Mouse (Mus musculus): ENCODE data around the gene Cct5. TPM values are rescaled to one million over a fixed set of nuclear protein-coding genes. Genes with fewer than 3 reads are reported as not detected.

The Cct5 gene
- polyA plus RNA-seq (2011; ENCODE audit: insufficient read length, low read depth, missing spikeins), result 275 and 323 TPM in 2 replicates

DNA sequence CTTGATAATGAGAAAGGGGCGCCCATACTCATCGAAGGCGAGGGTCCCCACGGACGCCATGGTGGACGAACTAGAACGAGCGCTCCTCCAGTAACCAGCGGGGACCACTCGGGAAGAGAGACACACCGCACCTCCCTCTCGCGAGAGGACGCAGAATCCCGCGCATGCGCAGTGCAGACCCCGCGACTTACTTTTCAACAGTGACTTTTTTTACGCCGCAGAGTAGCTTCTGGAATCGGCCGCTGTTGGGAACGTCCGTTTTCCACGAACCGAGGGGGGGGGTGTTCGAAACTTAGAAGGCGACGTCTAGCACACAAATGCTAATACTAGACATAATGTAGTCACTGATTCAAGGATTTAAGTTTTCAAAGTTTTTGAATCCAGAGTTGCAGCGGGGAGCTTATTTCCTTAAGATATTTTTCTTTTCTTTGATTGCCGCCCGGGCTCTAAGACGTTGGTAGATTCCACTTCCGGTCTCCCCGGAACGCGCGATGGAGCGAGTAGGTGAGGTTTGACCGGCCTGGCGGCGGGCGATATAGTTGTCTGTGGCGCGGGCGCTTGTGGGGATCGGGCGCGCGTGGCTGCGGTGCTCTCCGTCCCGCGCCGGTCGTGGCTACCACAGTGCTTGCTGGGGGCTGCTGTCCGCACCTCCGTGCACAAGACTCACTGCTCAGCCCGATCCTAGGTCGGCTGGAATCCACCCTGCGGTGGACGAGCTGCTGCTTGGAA is at the start of gene Cct5, which contains the start of gene Fam173b:
Gene Cct5, minus strand, starts transcription at position 159 of the 729 bp plus-strand sequence.
Gene Fam173b, plus strand, starts transcription at position 207 of the 729 bp plus-strand sequence.
- H3K27ac ChIP-seq (ENCODE audit: insufficient read depth, low read length), result peak within 1 kb of the TSS; percentile 80
- H3K4me3 ChIP-seq (ENCODE audit: insufficient read depth, low read length), result peak within 1 kb of the TSS; percentile 97
- H3K4me1 ChIP-seq (ENCODE audit: control insufficient read depth, insufficient read depth, low read length), result peaks cover 4% of the 10 kb centered on the region; the same call in 1 of the 2 replicates
- TF ChIP-seq CTCF (IDR thresholded peaks at IDR 0.05; ENCODE audit: borderline replicate concordance, insufficient read depth, low read length), result no peak
- peak; percentile 94 for TF ChIP-seq POLR2A (IDR thresholded peaks at IDR 0.05; ENCODE audit: low read depth, low read length)

DNA sequence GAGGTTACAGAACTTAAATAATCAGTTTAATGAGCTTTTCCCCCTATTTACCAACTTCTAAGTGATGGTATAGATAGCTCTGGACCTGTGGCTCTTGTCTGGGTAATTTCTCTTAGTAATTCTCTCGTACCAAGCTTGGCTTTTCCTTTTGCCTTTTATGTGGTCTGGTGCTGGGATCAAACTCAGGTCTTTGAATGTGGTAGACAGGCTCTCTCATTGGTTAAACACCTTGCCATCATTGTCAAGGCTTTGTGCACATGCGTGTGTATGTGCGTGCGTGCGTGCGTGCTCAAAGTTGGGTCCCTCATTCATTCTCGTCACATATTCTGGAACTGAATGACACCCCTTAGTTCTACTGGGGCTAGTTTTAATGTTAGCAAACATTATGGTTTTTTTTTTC is 49.2 kb upstream of the Cct5 start:
- TF ChIP-seq POLR2A (IDR thresholded peaks at IDR 0.05; ENCODE audit: low read depth, low read length) (no peak), CTCF (IDR thresholded peaks at IDR 0.05; ENCODE audit: borderline replicate concordance, insufficient read depth, low read length) (no peak)
- Histone ChIP-seq H3K27ac (ENCODE audit: insufficient read depth, low read length) (no peak overlapping the region), H3K4me3 (ENCODE audit: insufficient read depth, low read length) (no peak overlapping the region), H3K4me1 (ENCODE audit: control insufficient read depth, insufficient read depth, low read length) (no peaks in the 10 kb centered on the region)

DNA sequence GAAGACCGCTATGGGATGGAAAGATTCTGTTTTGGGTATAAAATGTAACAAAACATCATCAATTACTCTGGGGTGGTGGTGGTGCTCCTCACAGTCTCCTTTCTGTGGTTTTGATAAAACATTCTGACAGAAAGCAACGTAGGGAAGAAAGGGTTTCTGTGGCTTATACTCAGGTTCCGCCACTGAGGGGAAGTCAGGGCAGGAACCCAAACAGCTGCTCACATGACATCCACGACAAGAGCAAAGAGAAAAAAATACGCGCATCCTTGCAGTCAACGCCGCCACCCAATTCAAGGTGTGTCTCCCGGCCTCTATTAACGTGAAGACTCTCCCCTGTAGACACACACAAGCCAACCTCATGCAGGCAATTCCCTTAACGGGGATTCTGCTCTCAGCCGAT is 48.1 kb upstream of the Cct5 start:
- no peak for TF ChIP-seq POLR2A (IDR thresholded peaks at IDR 0.05; ENCODE audit: low read depth, low read length)
- no peak for TF ChIP-seq CTCF (IDR thresholded peaks at IDR 0.05; ENCODE audit: borderline replicate concordance, insufficient read depth, low read length)
- H3K4me3 ChIP-seq (ENCODE audit: insufficient read depth, low read length), result no peak overlapping the region
- no peaks in the 10 kb centered on the region for H3K4me1 ChIP-seq (ENCODE audit: control insufficient read depth, insufficient read depth, low read length)
- no peak overlapping the region for H3K27ac ChIP-seq (ENCODE audit: insufficient read depth, low read length)

DNA sequence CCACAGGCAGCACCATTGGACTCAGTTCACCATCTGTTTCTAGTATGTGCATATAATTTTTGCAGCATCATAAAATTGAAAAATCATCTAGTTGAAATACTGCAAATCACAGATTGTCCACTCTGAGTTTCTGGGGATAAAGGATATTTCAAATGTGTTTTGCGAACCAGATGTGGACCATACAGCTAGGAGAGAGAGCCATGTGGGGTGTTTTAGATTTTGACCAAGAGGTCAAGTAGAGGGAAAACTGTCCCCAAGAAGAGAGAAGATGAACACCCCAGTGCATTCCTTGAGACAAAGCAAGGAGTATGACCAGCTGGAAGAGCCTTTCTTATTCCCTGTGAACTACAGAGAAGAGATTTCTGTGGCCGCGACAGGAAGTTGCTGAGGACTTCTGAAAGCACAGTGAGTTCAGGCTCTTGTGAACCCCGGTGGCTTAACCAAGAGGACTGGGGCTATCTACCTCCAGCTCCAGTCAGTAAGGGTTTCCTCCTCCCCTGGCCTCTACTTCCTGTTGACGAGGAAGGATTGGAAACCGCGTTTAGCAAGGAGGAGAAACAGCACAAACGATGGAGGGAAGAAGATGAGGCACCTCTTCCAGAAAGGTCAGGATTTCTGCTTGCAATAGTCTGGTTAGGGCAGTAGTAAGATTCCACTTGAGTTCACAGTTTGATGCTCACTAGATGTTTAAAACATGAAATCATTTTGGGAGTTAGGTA is 46.4 kb upstream of the Cct5 start:
- Histone ChIP-seq H3K4me1 (ENCODE audit: control insufficient read depth, insufficient read depth, low read length) (no peaks in the 10 kb centered on the region), H3K4me3 (ENCODE audit: insufficient read depth, low read length) (no peak overlapping the region), H3K27ac (ENCODE audit: insufficient read depth, low read length) (no peak overlapping the region)
- no peak for TF ChIP-seq CTCF (IDR thresholded peaks at IDR 0.05; ENCODE audit: borderline replicate concordance, insufficient read depth, low read length)
- no peak for TF ChIP-seq POLR2A (IDR thresholded peaks at IDR 0.05; ENCODE audit: low read depth, low read length)

DNA sequence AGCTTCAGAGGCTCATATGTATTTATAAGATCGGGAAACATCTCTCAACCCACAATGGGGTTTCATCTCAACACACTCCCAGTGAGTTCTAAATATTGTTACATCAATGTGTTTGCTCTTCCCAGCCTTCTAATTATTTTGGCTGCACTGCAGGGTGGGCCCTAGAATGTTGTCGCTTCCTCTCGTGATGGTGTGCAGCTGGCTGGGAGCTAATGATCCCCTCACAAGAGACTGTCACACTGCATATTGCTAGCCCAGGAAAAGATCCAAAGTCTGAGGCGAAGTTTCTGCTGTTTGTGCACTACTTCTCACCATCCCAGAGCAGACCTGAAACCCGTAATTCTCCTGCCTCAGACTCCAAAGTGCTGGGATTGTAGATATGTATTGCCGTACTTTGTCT is 45.6 kb upstream of the Cct5 start:
- Histone ChIP-seq H3K4me1 (ENCODE audit: control insufficient read depth, insufficient read depth, low read length) (no peaks in the 10 kb centered on the region), H3K4me3 (ENCODE audit: insufficient read depth, low read length) (no peak overlapping the region), H3K27ac (ENCODE audit: insufficient read depth, low read length) (no peak overlapping the region)
- TF ChIP-seq POLR2A (IDR thresholded peaks at IDR 0.05; ENCODE audit: low read depth, low read length), result no peak
- no peak for TF ChIP-seq CTCF (IDR thresholded peaks at IDR 0.05; ENCODE audit: borderline replicate concordance, insufficient read depth, low read length)

DNA sequence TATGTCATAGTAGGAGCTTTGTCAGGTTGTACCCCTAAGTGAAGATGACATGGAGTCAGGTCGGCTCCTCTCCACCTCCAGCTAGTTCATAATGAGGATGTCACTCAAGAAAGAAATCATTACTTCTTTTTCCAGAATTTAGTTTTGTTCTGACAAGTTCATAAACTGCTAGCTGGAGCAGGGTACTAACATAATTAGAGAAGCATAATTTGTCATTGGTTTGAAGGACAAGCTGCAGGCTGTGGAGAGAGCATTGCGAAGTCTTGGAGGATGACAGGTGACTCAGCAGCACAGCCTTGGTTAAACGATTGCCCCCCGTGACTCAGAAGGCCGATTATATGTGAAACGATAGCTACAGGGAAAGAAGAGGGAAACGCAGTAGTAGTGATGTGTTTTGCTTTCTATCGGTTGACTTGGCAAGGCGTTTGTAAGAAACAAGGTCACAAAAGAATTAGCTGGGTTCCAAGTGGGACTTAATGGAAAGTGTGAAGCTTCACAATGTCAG is 34.5 kb upstream of the Cct5 start:
- Histone ChIP-seq H3K27ac (ENCODE audit: insufficient read depth, low read length) (no peak overlapping the region), H3K4me3 (ENCODE audit: insufficient read depth, low read length) (no peak overlapping the region), H3K4me1 (ENCODE audit: control insufficient read depth, insufficient read depth, low read length) (no peaks in the 10 kb centered on the region)
- TF ChIP-seq CTCF (IDR thresholded peaks at IDR 0.05; ENCODE audit: borderline replicate concordance, insufficient read depth, low read length) (no peak), POLR2A (IDR thresholded peaks at IDR 0.05; ENCODE audit: low read depth, low read length) (no peak)

DNA sequence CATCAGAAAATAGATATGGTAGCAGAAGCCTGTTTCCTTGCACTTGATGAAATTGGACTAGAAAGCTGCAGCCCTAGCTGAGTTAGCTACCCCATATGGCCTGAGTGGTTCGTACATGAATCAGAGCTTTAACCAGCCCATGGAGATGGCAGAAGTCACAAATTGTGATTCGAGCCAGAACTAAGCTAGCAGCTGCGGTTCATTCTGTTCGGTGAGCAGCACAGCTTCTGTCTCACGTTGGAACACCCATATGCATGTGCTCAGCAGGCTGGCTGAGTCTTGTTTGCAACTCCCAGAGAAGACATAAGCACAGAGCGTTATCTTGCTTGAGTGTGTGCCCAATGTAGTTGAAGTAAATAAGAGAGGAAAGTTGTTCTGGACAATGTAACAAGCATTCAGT is 33.0 kb upstream of the Cct5 start:
- H3K4me1 ChIP-seq (ENCODE audit: control insufficient read depth, insufficient read depth, low read length), result no peaks in the 10 kb centered on the region
- TF ChIP-seq POLR2A (IDR thresholded peaks at IDR 0.05; ENCODE audit: low read depth, low read length) (no peak), CTCF (IDR thresholded peaks at IDR 0.05; ENCODE audit: borderline replicate concordance, insufficient read depth, low read length) (no peak)

DNA sequence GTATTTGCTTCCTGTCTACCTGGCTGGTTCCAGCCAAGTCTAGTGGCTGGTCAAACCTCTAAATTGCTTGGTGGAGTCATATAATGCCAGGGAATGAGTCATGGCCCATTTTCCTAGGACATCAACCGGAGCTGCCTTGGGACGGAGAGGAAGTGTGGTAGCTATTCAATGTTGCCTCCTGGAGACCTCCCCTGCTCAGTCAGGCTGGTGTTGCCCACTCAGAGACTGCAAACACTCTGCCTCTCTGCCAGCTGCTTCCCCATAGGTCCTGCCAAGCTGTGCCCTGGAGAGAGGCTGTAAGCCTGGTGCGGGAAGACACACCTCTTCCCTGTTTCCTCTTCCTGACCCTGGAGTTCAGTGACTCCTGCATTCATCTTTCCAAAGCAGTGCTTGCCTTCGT is 30.9 kb upstream of the Cct5 start:
- Histone ChIP-seq H3K27ac (ENCODE audit: insufficient read depth, low read length) (no peak overlapping the region), H3K4me3 (ENCODE audit: insufficient read depth, low read length) (no peak overlapping the region), H3K4me1 (ENCODE audit: control insufficient read depth, insufficient read depth, low read length) (no peaks in the 10 kb centered on the region)
- no peak for TF ChIP-seq CTCF (IDR thresholded peaks at IDR 0.05; ENCODE audit: borderline replicate concordance, insufficient read depth, low read length)
- TF ChIP-seq POLR2A (IDR thresholded peaks at IDR 0.05; ENCODE audit: low read depth, low read length), result no peak

More for the DNA sequence above, 33.0 kb upstream of the Cct5 start:
- no peak overlapping the region for H3K4me3 ChIP-seq (ENCODE audit: insufficient read depth, low read length)
- H3K27ac ChIP-seq (ENCODE audit: insufficient read depth, low read length), result no peak overlapping the region

DNA sequence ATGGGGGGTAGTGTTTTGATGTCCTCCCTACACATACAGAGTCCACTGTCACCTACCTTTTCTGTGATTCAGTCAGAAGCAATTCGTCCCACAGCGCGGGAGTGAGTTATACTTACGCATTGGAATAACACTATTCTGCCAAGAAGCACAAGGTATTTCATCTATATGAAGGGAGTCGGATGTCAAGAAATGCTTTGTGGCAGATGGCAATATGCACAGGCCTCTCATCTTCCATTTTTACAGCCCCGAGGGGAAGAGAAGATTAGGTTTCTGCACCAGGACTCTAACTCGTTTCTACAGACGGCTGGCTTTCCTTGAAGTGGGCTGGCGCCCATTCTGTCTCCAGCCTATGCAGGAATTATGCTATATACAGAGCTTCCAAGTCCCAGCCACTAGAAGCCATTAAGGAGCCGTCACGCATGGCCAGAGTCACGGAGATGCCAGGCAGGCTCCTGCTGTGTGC is 29.8 kb upstream of the Cct5 start:
- Histone ChIP-seq H3K4me1 (ENCODE audit: control insufficient read depth, insufficient read depth, low read length) (no peaks in the 10 kb centered on the region), H3K4me3 (ENCODE audit: insufficient read depth, low read length) (no peak overlapping the region), H3K27ac (ENCODE audit: insufficient read depth, low read length) (no peak overlapping the region)
- TF ChIP-seq CTCF (IDR thresholded peaks at IDR 0.05; ENCODE audit: borderline replicate concordance, insufficient read depth, low read length) (no peak), POLR2A (IDR thresholded peaks at IDR 0.05; ENCODE audit: low read depth, low read length) (no peak)

DNA sequence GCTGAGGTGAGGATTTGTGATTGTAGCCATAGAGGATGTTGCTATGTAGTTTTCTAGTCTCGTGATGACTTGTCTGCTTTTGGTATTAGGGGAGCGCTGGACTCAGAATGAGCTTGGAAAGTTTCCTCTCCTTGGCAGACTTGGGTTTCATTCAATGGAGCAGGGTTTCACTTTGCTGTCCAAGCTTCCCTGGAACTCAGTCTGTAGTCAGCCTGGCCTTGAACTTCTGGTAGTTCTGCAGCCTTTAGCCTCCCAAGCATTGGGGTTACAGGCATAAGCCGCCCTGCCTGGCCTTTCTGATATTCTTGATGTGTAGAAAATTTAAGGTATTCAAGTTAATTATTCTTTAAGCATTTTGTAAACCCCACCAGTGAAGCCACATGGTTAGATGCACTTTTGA is 28.0 kb upstream of the Cct5 start:
- Histone ChIP-seq H3K4me3 (ENCODE audit: insufficient read depth, low read length) (no peak overlapping the region), H3K4me1 (ENCODE audit: control insufficient read depth, insufficient read depth, low read length) (no peaks in the 10 kb centered on the region), H3K27ac (ENCODE audit: insufficient read depth, low read length) (no peak overlapping the region)
- no peak for TF ChIP-seq POLR2A (IDR thresholded peaks at IDR 0.05; ENCODE audit: low read depth, low read length)
- no peak for TF ChIP-seq CTCF (IDR thresholded peaks at IDR 0.05; ENCODE audit: borderline replicate concordance, insufficient read depth, low read length)

Measured in embryonic fibroblast, embryonic 13.5 days (primary cell).